Mouse (Mus musculus): ENCODE measurements around the gene Lgals4. TPM values are rescaled to one million over a fixed set of nuclear protein-coding genes. Genes with fewer than 3 reads are reported as not detected.

Gene Lgals4
- polyA plus RNA-seq, 1 experiment from 2014 or later = 3.9 TPM

- no peak overlapping the region for H3K27ac ChIP-seq (ENCODE audit: low read depth, low read length)
- 53% methylated on average over 2 of the region's 2 CpGs for WGBS (ENCODE audit: insufficient replicate concordance)
- peaks cover 23% of the 10 kb centered on the region for H3K4me1 ChIP-seq (ENCODE audit: control insufficient read depth, insufficient read depth, low read length)
- ATAC-seq (replicated peaks; ENCODE audit: insufficient number of reproducible peaks, low FRiP score, low TSS enrichment) = no peak
- no peaks in the 10 kb centered on the region for H3K9me3 ChIP-seq (replicated peaks; ENCODE audit: control insufficient read depth, low read length)
- no peak overlapping the region for H3K9ac ChIP-seq (ENCODE audit: low read depth, low read length)
- H3K27me3 ChIP-seq (ENCODE audit: control insufficient read depth, insufficient read depth, low read length) = no peaks in the 10 kb centered on the region
- H3K4me2 ChIP-seq = no peak overlapping the region
- peaks cover 36% of the 10 kb centered on the region for H3K36me3 ChIP-seq (ENCODE audit: control insufficient read depth, insufficient read depth, low read length)
- H3K4me3 ChIP-seq (ENCODE audit: low read depth, low read length) = no peak overlapping the region
Measured at GRCm38 (mm10) chr7:28823932-28824331, 9.7 kb upstream of the Lgals4 start.

- Histone ChIP-seq H3K9ac (ENCODE audit: low read depth, low read length) (peak within 1 kb of the TSS; percentile 71), H3K4me1 (ENCODE audit: control insufficient read depth, insufficient read depth, low read length) (peaks cover 15% of the 10 kb centered on the region), H3K4me3 (ENCODE audit: low read depth, low read length) (peak within 1 kb of the TSS; percentile 45), H3K36me3 (ENCODE audit: control insufficient read depth, insufficient read depth, low read length) (peaks cover 29% of the 10 kb centered on the region), H3K27me3 (ENCODE audit: control insufficient read depth, insufficient read depth, low read length) (no peaks in the 10 kb centered on the region), H3K9me3 (replicated peaks; ENCODE audit: control insufficient read depth, low read length) (no peaks in the 10 kb centered on the region), H3K27ac (ENCODE audit: low read depth, low read length) (peak within 1 kb of the TSS; percentile 88), H3K4me2 (peak within 1 kb of the TSS; percentile 65)
- WGBS (ENCODE audit: insufficient replicate concordance) = 2% methylated on average over 33 of the region's 33 CpGs
- peak; percentile 73 for ATAC-seq (replicated peaks; ENCODE audit: insufficient number of reproducible peaks, low FRiP score, low TSS enrichment)
Measured at GRCm38 (mm10) chr7:28824941-28825685, 8.5 kb upstream of the Lgals4 start, which contains the start of gene Ech1. TSS of gene Ech1 (plus strand) at chr7:28825217.

GRCm38 (mm10) chr7:28825686-28826401, 7.8 kb upstream of the Lgals4 start:
- 45% methylated on average over 11 of the region's 11 CpGs for WGBS (ENCODE audit: insufficient replicate concordance)
- Histone ChIP-seq H3K27ac (ENCODE audit: low read depth, low read length) (peak overlapping the region; percentile 88), H3K4me1 (ENCODE audit: control insufficient read depth, insufficient read depth, low read length) (peaks cover 10% of the 10 kb centered on the region), H3K9ac (ENCODE audit: low read depth, low read length) (peak overlapping the region; percentile 71), H3K36me3 (ENCODE audit: control insufficient read depth, insufficient read depth, low read length) (peaks cover 25% of the 10 kb centered on the region), H3K4me2 (peak overlapping the region; percentile 65), H3K4me3 (ENCODE audit: low read depth, low read length) (peak overlapping the region; percentile 45), H3K27me3 (ENCODE audit: control insufficient read depth, insufficient read depth, low read length) (no peaks in the 10 kb centered on the region), H3K9me3 (replicated peaks; ENCODE audit: control insufficient read depth, low read length) (no peaks in the 10 kb centered on the region)
- ATAC-seq (replicated peaks; ENCODE audit: insufficient number of reproducible peaks, low FRiP score, low TSS enrichment) = no peak

- no peak overlapping the region for H3K4me3 ChIP-seq (ENCODE audit: low read depth, low read length)
- H3K36me3 ChIP-seq (ENCODE audit: control insufficient read depth, insufficient read depth, low read length) = peaks cover 19% of the 10 kb centered on the region
- H3K27me3 ChIP-seq (ENCODE audit: control insufficient read depth, insufficient read depth, low read length) = no peaks in the 10 kb centered on the region
- H3K9me3 ChIP-seq (replicated peaks; ENCODE audit: control insufficient read depth, low read length) = no peaks in the 10 kb centered on the region
- no peak overlapping the region for H3K9ac ChIP-seq (ENCODE audit: low read depth, low read length)
- peaks cover 15% of the 10 kb centered on the region for H3K4me1 ChIP-seq (ENCODE audit: control insufficient read depth, insufficient read depth, low read length)
- ATAC-seq (replicated peaks; ENCODE audit: insufficient number of reproducible peaks, low FRiP score, low TSS enrichment) = no peak
- no peak overlapping the region; the same call in 1 of the 2 replicates for H3K4me2 ChIP-seq
- WGBS (ENCODE audit: insufficient replicate concordance) = 91% methylated on average over 7 of the region's 7 CpGs
- H3K27ac ChIP-seq (ENCODE audit: low read depth, low read length) = peak overlapping the region; percentile 88; the same call in 1 of the 2 replicates
Measured at GRCm38 (mm10) chr7:28826402-28826772, 7.3 kb upstream of the Lgals4 start.

GRCm38 (mm10) chr7:28827338-28827737, 6.3 kb upstream of the Lgals4 start:
- Histone ChIP-seq H3K36me3 (ENCODE audit: control insufficient read depth, insufficient read depth, low read length) (peaks cover 11% of the 10 kb centered on the region), H3K27ac (ENCODE audit: low read depth, low read length) (no peak overlapping the region), H3K4me2 (no peak overlapping the region), H3K27me3 (ENCODE audit: control insufficient read depth, insufficient read depth, low read length) (no peaks in the 10 kb centered on the region), H3K4me1 (ENCODE audit: control insufficient read depth, insufficient read depth, low read length) (peaks cover 17% of the 10 kb centered on the region), H3K9me3 (replicated peaks; ENCODE audit: control insufficient read depth, low read length) (no peaks in the 10 kb centered on the region), H3K9ac (ENCODE audit: low read depth, low read length) (no peak overlapping the region), H3K4me3 (ENCODE audit: low read depth, low read length) (no peak overlapping the region)
- WGBS (ENCODE audit: insufficient replicate concordance) = 60% methylated on average over 3 of the region's 3 CpGs
- no peak for ATAC-seq (replicated peaks; ENCODE audit: insufficient number of reproducible peaks, low FRiP score, low TSS enrichment)

- Histone ChIP-seq H3K9me3 (replicated peaks; ENCODE audit: control insufficient read depth, low read length) (no peaks in the 10 kb centered on the region), H3K4me3 (ENCODE audit: low read depth, low read length) (no peak overlapping the region), H3K36me3 (ENCODE audit: control insufficient read depth, insufficient read depth, low read length) (peaks cover 6% of the 10 kb centered on the region), H3K4me2 (no peak overlapping the region), H3K27ac (ENCODE audit: low read depth, low read length) (no peak overlapping the region), H3K4me1 (ENCODE audit: control insufficient read depth, insufficient read depth, low read length) (peaks cover 15% of the 10 kb centered on the region), H3K9ac (ENCODE audit: low read depth, low read length) (no peak overlapping the region), H3K27me3 (ENCODE audit: control insufficient read depth, insufficient read depth, low read length) (no peaks in the 10 kb centered on the region)
- 91% methylated on average over 8 of the region's 8 CpGs for WGBS (ENCODE audit: insufficient replicate concordance)
- ATAC-seq (replicated peaks; ENCODE audit: insufficient number of reproducible peaks, low FRiP score, low TSS enrichment) = no peak
Measured at GRCm38 (mm10) chr7:28829821-28830220, 3.8 kb upstream of the Lgals4 start.

GRCm38 (mm10) chr7:28830981-28831380, 2.7 kb upstream of the Lgals4 start:
- no peak for ATAC-seq (replicated peaks; ENCODE audit: insufficient number of reproducible peaks, low FRiP score, low TSS enrichment)
- Histone ChIP-seq H3K36me3 (ENCODE audit: control insufficient read depth, insufficient read depth, low read length) (peaks cover 6% of the 10 kb centered on the region), H3K27ac (ENCODE audit: low read depth, low read length) (no peak overlapping the region)

GRCm38 (mm10) chr7:28831411-28832125, 2.1 kb upstream of the Lgals4 start:
- 79% methylated on average over 17 of the region's 17 CpGs for WGBS (ENCODE audit: insufficient replicate concordance)
- Histone ChIP-seq H3K4me3 (ENCODE audit: low read depth, low read length) (no peak overlapping the region), H3K4me1 (ENCODE audit: control insufficient read depth, insufficient read depth, low read length) (peaks cover 8% of the 10 kb centered on the region), H3K27ac (ENCODE audit: low read depth, low read length) (no peak overlapping the region), H3K9ac (ENCODE audit: low read depth, low read length) (0 out of 2 replicates have a peak overlapping the region, but pooled peaks have one; percentile 1), H3K36me3 (ENCODE audit: control insufficient read depth, insufficient read depth, low read length) (peaks cover 6% of the 10 kb centered on the region), H3K4me2 (no peak overlapping the region), H3K27me3 (ENCODE audit: control insufficient read depth, insufficient read depth, low read length) (no peaks in the 10 kb centered on the region), H3K9me3 (replicated peaks; ENCODE audit: control insufficient read depth, low read length) (no peaks in the 10 kb centered on the region)
- no peak for ATAC-seq (replicated peaks; ENCODE audit: insufficient number of reproducible peaks, low FRiP score, low TSS enrichment)

More at GRCm38 (mm10) chr7:28830981-28831380, 2.7 kb upstream of the Lgals4 start:
- 57% methylated on average over 5 of the region's 5 CpGs for WGBS (ENCODE audit: insufficient replicate concordance)
- H3K4me2 ChIP-seq = no peak overlapping the region
- 0 out of 2 replicates have a peak overlapping the region, but pooled peaks have one; percentile 1 for H3K9ac ChIP-seq (ENCODE audit: low read depth, low read length)
- H3K27me3 ChIP-seq (ENCODE audit: control insufficient read depth, insufficient read depth, low read length) = no peaks in the 10 kb centered on the region
- no peaks in the 10 kb centered on the region for H3K9me3 ChIP-seq (replicated peaks; ENCODE audit: control insufficient read depth, low read length)
- no peak overlapping the region for H3K4me3 ChIP-seq (ENCODE audit: low read depth, low read length)
- peaks cover 9% of the 10 kb centered on the region for H3K4me1 ChIP-seq (ENCODE audit: control insufficient read depth, insufficient read depth, low read length)

All from heart, embryonic 11.5 days (tissue).